Mouse (Mus musculus): ENCODE data around the gene Carns1.

The Carns1 gene

DNA sequence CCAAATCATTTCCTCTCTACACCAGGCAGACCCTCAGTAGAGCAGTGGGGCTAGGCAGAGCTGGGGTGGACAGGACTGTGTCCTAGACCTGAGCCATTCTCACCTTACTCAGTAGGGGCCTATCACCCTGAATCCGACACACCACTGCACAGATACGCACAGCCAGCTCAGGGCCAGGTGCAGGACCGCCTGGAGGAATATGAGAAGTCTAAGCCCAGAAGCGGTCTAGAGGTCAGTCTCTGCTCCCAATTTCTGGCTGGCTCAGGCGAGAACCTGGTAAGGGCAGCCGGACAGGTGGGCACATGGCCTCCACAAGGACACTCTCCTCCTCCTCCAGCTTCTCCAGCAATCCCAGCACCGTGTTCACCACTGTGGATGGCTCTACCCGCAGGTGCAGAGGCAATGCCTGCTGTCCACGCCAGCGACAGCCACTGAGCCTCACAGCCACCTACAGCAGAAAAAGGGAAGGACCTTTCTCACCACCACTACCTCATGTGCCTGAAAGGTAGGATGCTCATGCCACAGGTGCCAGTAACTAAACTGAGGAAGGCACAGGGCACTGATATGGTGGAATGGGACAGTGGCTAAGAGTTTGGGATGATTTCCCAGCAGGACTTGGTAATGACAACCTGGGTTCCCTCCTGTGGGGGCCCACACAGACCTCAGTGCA is 4.4 kb downstream of the Carns1 start:
- DNase-seq = peak; percentile 94

DNA sequence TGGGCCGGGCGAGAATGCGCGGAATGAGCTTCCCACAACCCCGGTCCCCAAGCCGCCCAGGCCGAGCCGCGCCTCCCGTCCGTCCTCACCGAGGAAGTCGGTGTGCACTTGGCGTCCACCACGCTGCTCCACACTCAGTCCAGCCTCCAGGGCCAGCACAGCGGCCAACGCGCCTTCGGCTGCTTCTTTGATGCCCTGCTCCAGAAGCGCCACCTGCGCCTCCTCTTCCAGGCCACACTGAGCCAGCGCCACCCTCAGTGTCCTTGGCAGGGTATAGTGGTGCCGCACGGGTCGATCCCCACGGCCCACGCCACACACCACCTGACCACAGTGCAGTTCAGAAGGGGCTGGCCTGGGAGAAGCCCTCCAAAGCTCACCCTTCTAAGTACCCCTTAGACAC is 5.5 kb downstream of the Carns1 start:
- DNase-seq = peak; percentile 97

DNA sequence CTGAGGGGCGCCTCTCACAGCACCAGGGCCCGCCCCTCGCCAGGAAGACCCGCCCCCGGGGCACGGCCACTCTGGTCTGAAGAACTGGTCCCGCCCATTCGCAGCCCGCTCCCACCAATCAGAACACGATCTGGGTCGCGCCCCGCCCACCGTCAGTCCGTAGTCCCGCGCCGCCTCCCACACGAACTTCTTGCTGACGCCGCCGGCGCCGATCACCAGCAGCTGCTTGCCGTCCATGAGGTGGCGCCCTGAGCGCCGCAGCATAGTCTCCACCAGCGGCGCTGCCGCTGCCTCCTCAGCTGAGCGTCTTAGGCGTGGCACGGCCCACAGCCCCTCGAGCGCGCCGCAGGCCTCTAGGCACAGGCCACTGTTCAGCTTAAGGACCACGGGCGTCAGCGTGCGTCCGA is 5.9 kb downstream of the Carns1 start:
- peak; percentile 100 for DNase-seq

DNA sequence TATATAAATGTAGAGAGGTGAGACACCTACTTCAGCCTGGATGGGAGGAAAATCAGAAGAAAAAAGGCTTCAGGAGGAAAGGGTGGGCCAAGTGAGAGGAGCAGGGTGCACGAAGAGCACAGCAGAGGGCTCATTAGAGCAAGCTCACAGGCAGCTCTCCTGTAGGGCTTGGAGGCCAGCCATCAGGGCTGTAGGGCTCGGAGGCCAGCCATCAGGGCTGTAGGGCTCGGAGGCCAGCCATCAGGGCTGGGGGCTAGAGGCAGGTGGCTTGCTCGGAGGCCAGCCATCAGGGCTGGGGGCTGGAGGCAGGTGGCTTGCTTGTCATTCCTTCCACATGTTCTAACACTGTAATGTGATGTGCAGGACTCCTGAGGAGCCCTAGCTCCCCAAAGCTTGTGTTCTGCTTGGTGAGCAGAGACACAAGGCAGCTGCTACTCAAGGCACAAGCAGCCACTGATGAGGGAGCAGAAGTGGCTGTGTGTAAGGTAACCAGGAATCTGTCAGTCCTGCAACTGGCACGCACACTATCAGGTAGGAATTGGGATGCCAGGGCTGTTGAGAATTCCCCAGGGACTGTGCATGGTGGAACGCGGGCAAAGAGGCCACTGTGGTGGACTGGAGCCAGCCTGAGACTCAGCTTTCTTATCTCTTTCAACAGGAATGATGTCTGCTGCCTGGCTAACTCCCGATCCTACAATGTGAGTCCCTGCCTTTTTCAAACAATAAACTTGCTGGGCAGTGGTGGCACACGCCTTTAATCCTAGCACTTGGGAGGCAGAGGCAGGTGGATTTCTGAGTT is 8.4 kb downstream of the Carns1 start:
- DNase-seq = no peak

DNA sequence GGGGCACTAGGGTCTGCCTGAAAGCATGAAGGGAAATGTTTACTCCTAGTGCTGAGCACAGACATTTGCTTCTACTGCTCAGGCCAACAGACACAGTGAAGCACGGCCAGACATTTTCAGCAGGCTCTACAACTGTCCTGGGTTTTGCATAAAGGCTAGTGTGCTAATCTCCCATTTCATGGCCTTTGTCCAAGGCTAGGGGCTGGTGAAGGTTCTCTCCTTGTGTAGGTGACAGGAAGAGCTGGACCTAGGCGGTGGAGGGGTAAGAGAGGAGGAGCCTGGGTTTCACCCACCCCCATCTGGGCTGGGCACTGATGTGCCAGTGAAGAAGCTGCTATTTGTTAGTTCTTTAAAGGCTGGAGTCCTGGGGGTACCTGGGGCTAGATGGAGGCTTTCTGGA is 10.6 kb downstream of the Carns1 start:
- DNase-seq = no peak

DNA sequence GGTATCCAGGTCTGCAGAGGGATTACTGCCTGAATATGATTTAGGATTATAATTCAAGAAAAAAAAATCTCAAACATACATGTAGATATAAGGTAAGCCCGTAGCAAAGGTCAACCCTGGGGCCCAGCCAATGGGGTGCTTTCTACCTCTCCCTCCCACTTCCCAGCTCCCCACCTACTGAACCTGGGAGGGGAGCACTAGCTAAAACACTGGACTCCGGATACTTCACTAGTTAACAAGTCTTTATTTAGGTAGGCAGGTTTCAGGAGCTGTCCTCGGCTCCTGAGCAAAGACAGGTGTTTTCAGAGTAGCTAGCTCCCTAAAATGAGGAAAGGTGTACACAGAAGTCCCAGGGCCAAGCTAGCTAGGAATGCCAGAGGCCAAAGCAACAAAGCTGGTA is 11.2 kb downstream of the Carns1 start:
- DNase-seq = peak; percentile 91

DNA sequence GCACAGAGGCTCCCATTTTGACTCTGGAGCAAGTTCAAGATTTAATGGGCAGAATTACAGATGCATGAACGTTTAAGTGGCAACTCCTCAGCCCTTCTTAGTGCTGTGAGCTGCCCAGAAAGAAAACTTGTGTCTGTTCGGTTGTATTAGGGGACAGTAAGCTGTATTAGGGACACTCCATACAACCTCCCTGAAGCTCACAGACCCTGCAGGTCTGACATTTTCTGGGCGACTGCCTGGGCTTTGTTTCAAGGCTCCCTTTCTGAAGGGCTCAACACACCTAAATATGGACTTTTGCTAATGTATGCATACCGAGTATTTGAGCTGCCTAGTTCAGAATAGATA is 11.8 kb downstream of the Carns1 start:
- no peak for DNase-seq

DNA sequence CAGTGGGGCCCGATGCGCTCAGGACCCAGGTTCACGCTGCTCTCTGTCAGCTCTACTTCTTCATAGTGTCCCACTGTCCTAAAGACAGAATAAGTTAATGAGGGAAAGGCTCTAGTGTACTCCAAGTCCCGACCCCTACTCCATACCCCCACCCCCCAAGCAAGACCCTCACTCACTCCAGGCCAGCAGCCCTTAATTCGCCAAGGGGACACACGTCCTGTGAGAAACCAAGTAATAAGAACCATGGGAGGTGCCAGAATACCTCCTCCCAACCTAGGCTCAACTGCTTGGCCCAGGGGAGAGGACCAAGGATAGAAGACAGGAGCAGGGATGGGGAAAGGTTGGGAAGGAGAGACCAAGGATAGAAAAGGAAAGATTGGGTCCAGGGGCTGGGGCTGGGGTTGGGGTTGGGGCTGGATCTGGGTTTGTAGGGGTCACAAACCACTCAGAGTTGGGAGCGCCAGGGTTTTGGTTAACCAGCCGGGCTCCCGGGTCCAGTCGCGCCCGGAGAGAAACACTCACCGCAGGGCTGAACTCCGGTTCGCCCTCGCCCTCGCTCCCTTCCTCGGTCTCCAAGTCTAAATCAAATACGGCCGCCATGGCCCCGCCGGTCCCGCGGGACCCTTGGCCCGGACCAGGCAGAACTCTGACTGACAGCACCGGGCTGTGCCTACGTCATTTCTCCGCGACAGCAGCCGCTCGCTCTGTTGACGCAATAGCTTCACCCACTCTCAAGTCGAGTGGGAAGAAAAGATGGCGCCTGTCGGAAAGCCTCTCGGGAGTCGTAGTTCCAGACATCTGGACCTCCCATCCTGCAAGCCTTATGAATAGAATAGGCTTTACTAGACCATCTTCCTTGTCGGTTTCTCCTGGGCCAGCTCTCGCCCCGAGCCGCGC is 12.4 kb downstream of the Carns1 start, which contains the start of gene Rps6kb2:
Gene Rps6kb2 (minus strand): TSS at position 709 of the 897 bp plus-strand sequence.
- peak; percentile 100 for DNase-seq

DNA sequence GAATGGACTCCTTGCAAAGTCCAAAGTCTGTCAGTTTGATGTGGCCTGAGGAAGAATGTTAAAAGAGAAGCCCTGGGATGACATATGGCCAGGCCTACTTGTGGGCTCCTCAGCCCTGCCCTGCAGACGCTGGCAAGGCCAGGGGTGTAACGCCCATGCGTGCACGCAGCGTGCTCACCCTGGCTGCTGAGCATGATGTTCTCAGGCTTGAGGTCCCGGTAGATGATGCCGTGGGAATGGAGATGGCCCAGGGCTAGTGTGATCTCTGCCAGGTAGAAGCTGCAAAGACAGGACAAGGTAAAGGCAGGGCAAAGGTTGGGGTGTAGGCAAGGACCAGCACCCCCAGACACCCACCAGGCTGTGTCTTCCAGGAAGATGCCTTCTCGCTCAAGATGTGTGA is 16.2 kb downstream of the Carns1 start:
- DNase-seq = peak; percentile 92

DNA sequence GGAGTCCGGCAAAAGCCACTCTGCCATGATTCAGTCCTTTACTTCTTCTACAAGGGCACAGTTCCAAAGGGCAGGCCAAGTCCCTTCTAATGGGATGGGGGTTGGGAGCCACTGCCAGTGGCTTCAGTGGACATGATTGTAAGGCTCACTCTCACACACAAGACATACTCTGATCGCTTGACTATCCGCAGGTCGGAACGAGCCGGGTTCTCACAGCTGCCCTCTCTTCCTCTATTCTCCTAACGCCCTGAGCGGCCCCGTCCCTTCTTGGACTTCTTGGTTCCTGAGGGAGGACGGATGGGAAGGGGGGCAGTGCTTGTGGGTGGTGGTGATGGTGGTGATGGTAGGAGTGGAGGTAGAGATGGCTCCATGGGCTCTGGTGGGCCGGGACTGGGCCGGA is 18.5 kb downstream of the Carns1 start:
- peak; percentile 91 for DNase-seq

DNA sequence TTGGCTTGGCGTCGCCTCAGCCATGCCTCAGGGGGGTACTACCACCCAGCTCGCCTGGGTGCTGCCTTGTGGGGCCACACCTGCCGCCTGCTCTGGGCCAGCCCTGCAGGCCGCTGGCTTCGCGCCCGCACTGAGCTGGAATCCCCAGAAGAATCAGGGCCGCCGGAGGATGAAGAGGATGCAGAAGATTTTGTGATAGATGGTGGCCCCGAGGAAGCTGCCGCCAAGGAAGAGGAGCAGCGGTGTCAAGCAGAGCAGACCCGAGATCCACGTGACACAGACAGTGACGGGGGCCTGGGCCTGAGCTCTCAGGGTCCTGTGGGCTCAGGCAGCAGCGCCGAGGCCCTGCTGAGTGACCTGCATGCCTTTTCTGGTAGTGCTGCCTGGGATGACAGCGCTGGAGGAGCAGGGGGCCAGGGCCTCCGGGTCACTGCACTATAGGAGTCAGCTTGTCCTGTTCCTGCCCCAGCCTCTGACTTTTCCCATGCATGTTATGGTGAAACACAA is 19.2 kb downstream of the Carns1 start:
- DNase-seq = peak; percentile 89

DNA sequence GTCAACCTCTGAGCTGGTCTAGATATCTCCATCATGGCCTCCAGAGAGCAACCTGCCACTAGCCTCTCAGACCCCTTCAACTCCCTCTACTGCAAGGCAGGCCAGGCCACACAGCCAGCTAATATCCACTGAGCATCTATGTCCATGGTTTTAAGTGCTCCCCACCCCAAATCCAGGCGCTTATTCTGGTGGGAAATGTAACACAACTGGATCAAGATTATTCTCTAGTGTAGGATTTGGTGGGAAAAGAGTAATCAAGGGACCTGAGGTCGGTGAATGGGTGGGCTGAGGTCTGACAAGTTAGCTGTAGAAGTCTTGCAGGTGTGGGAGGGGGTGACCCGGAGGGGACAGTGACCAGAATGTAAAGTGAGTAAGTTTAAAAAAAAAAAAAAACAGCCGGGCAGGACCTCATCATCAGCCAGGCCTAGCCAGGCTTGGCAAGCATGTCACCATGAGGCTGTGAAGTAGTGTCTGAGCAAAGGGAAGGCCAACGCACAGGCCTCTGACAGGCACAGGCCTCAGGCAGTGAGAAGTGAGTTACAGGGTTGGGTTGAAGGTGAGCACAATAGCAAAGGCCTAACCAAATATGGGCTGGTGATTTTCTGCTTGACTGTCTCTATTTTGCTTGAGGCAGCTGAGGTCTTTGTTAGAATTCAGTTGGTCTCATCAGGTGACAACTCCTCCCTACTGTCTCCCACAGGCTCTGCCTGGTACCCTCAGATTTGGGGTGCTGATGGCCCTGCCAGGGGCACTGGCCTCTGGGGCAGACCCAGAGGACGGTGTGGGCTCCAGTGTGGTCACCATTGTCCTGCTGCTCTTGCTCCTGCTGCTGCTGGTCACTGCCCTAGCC is 19.8 kb downstream of the Carns1 start:
- DNase-seq = no peak

DNA sequence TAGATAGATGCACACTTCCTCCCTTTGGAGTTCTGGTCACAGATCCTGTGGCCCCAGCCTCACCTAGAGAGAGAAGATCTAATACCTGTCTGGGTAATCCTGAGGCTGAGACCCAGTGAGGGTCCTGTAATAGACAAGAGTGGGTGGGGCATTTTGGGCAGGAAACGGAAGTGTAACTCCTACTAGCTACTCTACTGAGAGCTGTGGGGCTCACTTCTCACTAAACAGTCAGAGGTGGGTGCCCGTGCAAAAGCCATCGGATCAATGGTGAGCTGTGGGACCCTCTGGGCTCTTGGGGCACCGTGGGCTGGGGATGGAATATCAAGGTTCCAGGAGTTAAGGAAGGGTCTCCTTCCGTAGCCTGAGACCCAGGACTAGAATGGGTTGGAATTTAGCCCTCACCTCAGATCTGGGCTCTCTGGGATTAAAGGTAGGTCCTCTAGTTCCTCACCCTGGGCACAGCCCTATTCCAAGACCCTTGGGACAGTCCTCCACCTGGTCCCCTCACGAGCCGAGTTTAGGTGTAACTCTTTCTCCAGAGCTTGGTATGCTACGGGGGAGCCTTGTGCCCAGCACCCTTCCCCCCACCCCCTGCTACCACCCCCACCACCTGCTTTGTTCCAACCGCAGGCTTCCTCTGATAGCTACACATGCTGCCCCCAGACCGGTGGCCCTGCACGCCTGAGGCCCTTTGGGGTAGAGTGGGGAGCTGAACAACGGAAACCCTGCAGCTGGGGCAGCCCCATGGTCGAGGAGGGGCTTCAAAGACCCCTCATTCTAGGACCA is 20.6 kb downstream of the Carns1 start:
- peak; percentile 95 for DNase-seq

DNA sequence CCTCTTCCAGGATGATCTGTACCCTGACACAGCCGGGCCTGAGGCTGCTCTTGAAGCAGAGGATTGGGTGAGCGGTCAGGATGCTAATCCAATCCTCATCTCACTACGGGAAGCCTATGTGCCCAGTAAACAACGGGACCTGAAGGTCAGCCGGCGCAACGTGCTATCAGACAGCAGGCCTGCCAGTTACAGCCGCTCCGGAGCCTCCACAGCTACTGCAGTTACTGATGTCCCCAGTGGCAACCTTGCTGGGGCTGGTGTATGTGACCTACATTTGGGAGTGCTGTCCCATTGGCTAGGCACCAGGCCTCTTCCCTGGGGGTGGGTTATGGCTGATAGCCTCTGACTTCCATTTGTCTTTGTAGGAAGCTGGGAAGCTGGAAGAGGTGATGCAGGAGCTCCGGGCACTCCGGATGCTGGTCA is 22.0 kb downstream of the Carns1 start, which contains the start of gene Ptprcap:
Gene Ptprcap (plus strand): TSS at position 373 of the 423 bp plus-strand sequence.
- DNase-seq = peak; percentile 96

DNA sequence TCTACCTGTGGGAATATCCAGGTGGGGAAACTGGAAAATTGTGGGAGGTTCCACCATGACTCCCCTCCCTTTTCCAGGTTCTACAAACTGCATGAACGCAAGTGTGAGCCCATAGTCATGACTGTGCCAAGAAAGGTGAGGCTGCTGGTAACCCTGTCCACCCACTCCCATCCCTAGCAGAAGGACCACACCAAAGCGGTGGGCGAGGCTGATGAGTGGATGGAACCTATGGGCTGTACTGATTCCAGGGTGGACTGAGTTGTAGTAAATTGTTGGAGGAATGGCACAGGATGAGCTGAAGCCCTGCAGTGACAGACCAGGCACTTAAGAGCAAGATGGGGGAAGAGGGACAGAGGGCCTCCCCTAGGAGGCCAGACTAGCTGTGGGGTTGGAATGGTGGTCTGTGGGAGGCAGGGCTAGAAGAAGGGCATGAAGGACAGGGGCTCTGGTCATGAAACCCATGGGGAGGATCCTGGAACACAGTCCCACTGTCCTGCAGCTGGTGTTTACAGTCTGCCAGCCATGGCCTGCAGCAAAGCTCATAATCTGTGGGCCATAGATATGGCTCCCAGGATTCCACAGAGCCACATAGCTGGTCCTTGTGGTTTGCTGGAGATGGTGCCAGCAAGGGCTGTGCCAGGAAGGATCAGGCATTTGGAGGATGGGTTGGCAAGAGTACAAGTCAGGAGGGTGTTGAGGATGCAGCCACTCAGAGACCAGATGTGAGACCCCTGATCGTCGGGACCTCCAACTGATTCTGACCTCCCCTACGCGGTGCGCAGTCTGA is 22.6 kb downstream of the Carns1 start:
- peak; percentile 92 for DNase-seq

DNA sequence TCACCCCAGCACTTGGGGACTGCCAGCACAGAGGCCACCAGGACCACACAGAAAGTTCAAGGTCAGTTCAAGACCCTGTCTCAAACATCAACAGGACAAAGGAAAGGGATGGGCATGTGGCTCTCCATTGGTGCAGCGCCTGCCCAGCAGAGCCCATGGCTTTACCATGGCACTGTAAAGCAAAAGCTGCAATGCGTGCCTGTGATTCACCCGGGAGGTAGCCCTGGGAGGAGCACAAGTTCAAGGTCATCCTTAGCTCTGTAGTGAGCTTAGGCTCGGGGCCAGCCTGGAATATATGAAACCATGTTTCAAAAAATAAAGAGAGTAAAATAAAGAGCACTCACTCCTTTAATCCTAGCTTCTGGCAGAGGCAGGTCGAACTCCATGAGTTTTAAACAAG is 23.4 kb downstream of the Carns1 start:
- DNase-seq = no peak

DNA sequence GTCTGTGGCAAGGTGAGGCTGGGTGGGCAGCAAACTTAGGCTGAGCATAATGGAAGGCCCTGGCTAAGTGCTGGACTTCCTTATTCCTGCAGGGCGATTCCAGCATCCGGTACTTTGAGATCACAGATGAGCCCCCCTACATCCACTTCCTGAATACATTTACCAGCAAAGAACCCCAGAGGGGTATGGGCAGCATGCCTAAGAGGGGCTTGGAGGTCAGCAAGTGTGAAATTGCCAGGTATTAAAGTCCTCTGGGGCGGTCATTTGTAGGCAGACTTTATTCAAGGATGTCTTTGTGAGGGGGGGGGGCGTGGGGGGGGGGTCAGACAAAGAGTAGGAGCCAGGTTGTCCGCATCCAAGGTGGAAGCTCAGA is 23.8 kb downstream of the Carns1 start:
- DNase-seq = peak; percentile 91

DNA sequence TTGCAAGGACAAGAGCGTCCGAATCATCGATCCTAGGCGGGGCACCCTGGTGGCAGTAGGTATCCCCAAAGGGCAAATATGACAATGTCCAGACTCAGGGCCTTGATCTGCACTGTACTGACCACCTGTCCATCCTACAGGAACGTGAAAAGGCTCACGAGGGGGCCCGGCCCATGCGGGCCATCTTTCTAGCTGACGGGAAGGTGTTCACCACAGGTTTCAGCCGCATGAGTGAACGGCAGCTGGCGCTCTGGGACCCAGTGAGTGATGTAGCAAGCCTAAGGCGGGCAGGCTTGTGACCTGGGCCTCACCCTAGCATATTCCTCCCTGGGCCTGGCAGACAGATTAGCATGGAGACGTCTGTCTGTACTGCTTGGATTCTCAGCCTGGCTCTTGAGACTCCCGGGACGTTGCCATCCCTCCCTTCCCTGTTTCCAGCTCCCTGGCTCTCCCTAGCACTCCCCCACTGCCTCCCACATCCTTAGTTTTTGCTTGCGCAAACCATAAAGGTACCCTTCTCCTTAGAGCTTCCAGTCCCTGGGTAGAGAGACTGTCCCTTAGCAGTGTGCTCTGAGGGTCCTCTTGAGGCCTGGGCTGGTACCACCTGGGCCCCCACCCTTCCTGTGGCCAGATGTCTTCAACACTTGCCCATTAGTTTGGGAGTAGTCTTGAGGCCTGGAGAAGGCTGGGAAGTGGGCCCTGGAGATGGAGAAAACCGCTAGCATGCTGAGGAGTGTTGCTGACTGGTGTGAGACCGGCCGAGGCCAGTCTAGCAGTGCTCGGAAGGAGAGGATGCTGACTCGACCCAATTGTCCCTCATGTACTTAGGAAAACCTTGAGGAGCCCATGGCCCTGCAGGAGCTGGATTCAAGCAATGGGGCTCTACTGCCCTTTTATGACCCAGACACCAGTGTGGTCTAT is 24.5 kb downstream of the Carns1 start:
- DNase-seq = peak; percentile 92

DNA sequence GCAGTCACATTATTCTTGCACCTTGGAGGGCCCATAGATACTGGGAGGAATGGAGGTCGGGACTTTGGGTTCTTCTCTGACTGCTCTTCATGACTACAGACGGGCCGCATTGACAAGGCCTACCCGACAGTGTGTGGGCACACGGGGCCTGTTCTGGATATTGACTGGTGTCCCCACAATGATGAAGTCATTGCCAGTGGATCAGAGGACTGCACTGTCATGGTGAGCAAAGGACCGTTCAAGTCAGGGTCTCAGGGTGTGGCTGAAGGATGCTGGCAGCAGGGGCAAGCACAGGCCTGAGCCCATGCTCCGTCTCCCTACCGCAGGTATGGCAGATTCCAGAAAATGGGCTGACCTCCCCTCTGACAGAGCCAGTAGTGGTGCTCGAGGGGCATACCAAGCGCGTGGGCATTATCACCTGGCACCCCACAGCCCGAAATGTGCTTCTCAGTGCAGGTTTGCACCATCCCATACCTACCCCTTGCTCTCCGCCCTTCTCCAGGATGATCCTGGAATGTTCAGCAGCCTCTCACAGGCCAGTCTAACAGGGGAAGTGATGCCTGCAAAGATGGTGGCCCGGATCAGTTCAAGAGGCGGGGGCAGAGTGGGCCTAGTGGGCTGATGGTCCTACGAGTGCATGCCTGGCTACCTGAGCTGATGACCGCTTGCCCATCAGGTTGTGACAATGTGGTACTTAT is 25.4 kb downstream of the Carns1 start:
- peak; percentile 94 for DNase-seq
